Mouse (Mus musculus): ENCODE data around the gene Aspscr1. TPM values are rescaled to one million over a fixed set of nuclear protein-coding genes. Genes with fewer than 3 reads are reported as not detected.

Gene Aspscr1
- total RNA-seq, 4 experiments from 2014 or later, result 57.0 to 64.7 (median 61.2) TPM

DNA sequence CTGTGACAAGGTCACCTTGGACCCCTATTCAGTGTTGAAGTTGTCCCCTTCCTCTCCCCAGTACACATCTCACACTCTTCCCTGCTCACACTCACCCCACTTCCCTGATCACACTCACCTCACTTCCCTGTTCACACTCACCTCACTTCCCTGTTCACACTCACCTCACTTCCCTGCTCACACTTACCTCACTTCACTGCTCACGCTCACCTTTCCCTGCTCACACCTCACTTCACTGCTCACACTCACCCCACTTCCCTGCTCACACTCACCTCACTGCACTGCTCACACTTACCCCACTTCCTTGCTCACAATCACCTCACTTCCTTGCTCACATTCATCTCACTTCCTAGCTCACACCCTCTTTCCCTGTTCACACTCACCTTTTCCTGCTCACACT is 58.6 kb downstream of the Aspscr1 start:
- no peak for DNase-seq (ENCODE audit: low spot score in 2 of 2)

DNA sequence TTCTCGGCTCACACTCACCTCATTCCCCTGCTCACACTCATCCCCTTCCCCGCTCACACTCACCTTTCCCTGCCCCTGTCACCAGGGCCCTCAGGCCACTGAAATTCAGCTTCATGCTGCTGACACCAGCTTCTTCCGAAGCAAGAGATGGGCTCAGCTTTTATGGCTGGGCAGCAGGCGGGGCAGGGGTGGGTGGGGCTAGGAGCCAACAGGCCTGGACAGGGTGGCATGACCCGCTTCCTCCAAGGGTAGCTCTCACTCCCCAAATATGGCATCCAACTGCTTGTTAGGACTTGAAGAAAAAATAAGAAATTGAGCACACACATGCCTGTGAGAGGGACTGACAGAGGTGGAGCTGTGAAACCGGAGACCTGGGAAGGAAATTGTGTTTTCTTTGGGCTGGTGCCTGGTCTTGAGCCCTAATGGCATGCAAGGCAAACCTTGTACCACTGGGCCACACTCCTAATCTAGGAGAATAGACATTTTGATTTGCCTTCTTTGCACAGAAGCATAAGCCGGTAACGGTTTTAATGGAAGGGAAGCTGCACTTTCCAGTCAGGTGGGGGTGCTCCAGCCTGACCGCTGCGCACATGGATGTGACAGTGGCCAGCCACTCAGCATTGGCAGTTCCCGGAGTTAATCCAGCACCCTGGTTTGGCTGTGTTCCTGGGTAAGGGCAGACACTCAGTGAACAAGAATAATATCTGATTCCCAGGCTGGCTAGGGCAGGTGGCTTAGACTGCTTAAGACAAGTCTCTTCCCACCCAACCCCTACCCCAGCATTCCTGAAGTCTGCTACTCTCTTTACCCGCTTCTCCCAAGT is 59.3 kb downstream of the Aspscr1 start, which contains the start of gene Cbr2:
TSS of gene Cbr2 (minus strand) at position 257 of the 823 bp plus-strand sequence.
- DNase-seq (ENCODE audit: low spot score in 2 of 2), result no peak

DNA sequence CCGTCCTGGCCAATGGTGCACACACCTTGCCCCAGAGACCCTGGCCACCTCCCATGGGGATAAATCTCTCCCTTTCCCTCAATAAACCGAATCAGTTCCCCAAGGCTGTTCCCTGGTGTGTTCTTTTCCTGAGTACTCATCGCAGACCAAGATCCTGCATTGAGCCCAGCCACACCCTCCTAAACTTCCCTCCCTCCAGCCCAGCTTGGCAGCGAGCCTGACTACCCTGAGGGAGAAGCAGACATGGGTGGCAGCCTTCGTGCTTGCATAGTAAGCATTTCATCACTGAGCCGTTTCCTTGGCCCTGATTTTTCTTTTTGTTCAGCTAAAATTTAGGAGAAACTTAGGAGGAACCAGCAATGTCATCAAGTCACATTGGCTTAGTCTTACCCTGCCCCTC is 60.7 kb downstream of the Aspscr1 start:
- no peak for DNase-seq (ENCODE audit: low spot score in 2 of 2)

GRCm38 (mm10) chr11:120736424-120736823 is 63.7 kb downstream of the Aspscr1 start:
- DNase-seq (ENCODE audit: low spot score in 2 of 2), result no peak

GRCm38 (mm10) chr11:120740981-120741380 is 68.2 kb downstream of the Aspscr1 start:
- DNase-seq (ENCODE audit: low spot score in 2 of 2), result no peak

- no peak for DNase-seq (ENCODE audit: low spot score in 2 of 2)
Observed at GRCm38 (mm10) chr11:120744121-120744701, 71.4 kb downstream of the Aspscr1 start.

DNA sequence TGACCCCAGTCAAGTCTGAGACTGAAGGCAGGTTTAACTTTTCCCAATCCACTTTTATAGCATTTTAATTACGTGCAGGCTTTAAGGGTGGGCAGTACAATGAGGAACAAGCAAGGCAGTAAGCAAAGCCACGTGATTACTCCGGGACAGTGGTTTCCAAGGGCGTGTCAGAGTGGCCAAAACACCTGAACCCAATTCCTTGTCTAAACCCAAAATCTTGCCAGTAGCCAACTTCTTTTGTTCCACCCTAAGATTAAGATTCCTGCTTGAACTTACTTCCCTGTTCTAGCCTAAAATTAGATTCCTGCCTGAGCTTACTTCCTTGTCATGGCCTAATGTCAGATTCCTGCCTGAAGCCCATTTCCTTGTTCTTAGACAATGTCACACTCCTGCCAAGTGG is 75.2 kb downstream of the Aspscr1 start:
- DNase-seq (ENCODE audit: low spot score in 2 of 2), result no peak

DNA sequence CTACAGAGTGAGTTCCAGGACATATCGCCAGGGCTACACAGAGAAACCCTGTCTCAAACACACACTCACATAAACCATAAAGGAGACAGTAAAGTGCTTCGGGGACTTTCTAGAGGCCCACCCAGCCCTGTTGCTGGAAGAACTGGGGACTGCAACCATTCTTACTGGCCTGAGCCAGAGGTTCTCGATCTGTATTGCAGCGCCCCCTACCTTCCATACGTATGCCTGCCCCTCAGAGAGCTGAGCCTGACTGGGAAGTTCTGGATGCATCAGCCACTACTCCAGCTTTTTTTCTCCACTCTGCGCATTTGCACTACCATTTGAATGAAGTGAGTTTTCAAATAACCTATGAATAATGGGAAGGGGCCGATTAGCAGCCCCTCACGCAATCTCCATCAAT is 76.7 kb downstream of the Aspscr1 start:
- DNase-seq (ENCODE audit: low spot score in 2 of 2), result no peak

DNA sequence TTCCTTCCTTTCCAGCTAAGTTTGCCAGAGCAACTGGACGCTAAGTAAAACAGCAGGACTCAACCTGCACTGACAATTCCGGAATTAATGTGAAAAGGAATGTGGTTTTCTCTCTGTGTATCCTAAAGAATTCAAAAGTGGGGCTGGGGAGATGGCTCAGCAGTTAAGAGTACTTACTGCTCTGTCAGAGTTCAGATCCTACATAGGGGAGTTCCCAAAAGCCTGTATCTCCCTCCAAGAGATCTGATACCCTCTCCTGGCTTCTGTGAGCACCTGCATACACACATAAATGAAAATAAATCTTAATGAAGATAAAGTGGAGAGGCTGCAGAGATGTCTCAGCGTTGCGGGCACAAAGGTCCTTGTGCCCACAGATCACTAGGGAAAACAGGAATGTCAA is 78.8 kb downstream of the Aspscr1 start:
- DNase-seq (ENCODE audit: low spot score in 2 of 2), result no peak

Small RNA genes lying within 50 kb of the gene (microRNA-seq; reads per million reads assigned to microRNA genes)
- gene Mir6936, result 0.63 to 2.4 reads per million in 2 experiments

Other genes starting within 250 kb of the Aspscr1 start
- gene Nploc4, start 235.3 kb upstream of the Aspscr1 start, total RNA-seq (2022), result 10 to 100 TPM; 64.8 to 69.9 (median 68.4) TPM
- gene Tspan10, start 230.3 kb upstream of the Aspscr1 start, total RNA-seq (2022), result 1 to 10 TPM in 2 of 4 experiments, not detected in 2; 2.0 to 2.4 TPM
- under 1 TPM; 0.30 to 0.96 (median 0.41) TPM for gene Pde6g, start 219.5 kb upstream of the Aspscr1 start, total RNA-seq (2022)
- 10 to 100 TPM; 13.6 to 20.6 (median 17.4) TPM for gene Oxld1, start 214.9 kb upstream of the Aspscr1 start, total RNA-seq (2022)
- gene Ccdc137, start 214.9 kb upstream of the Aspscr1 start, total RNA-seq (2022), result 10 to 100 TPM; 16.8 to 25.8 (median 22.1) TPM
- gene Arl16, start 205.4 kb upstream of the Aspscr1 start, total RNA-seq (2022), result 10 to 100 TPM; 52.6 to 63.3 (median 56.8) TPM
- gene Mrpl12, start 188.4 kb upstream of the Aspscr1 start, total RNA-seq (2022), result 10 to 100 TPM; 63.2 to 67.7 (median 64.4) TPM
- 10 to 100 TPM; 21.2 to 25.8 (median 24.0) TPM for gene Slc25a10, start 181.1 kb upstream of the Aspscr1 start, total RNA-seq (2022)
- under 1 TPM in 1 of 4 experiments, not detected in 3; 0.17 TPM for gene Gcgr, start 142.3 kb upstream of the Aspscr1 start, total RNA-seq (2022)
- gene Mcrip1, start 123.2 kb upstream of the Aspscr1 start, total RNA-seq (2022), result 10 to 100 TPM; 71.6 to 75.9 (median 74.1) TPM
- gene Ppp1r27, start 121.8 kb upstream of the Aspscr1 start, total RNA-seq (2022), result not detected
- 100 to 1,000 TPM; 110 to 142 (median 130) TPM for gene P4hb, start 99.7 kb upstream of the Aspscr1 start, total RNA-seq (2022)
- 100 to 1,000 TPM; 307 to 323 (median 320) TPM for gene Arhgdia, start 91.3 kb upstream of the Aspscr1 start, total RNA-seq (2022)
- gene Alyref, start 74.6 kb upstream of the Aspscr1 start, total RNA-seq (2022), result 10 to 100 TPM; 47.7 to 64.6 (median 51.9) TPM
- 100 to 1,000 TPM in 2 of 4 experiments, 10 to 100 TPM in 2; 98.1 to 101 (median 99.4) TPM for gene Anapc11, start 74.6 kb upstream of the Aspscr1 start, total RNA-seq (2022)
- 1 to 10 TPM in 2 of 4 experiments, not detected in 2; 1.1 to 1.8 TPM for gene Npb, start 64.5 kb upstream of the Aspscr1 start, total RNA-seq (2022)
- gene Pcyt2, start 55.0 kb upstream of the Aspscr1 start, total RNA-seq (2022), result 100 to 1,000 TPM; 109 to 140 (median 124) TPM
- 10 to 100 TPM; 30.5 to 45.3 (median 34.7) TPM for gene Sirt7, start 47.7 kb upstream of the Aspscr1 start, total RNA-seq (2022)
- gene Mafg, start 39.4 kb upstream of the Aspscr1 start, total RNA-seq (2022), result 10 to 100 TPM; 66.8 to 77.2 (median 73.1) TPM
- 1 to 10 TPM; 1.5 to 2.3 (median 1.8) TPM for gene Pycr1, start 29.2 kb upstream of the Aspscr1 start, total RNA-seq (2022)
- gene Myadml2, start 24.8 kb upstream of the Aspscr1 start, total RNA-seq (2022), result 10 to 100 TPM in 3 of 4 experiments, 1 to 10 TPM in 1; 9.3 to 12.0 (median 10.7) TPM
- 1 to 10 TPM; 2.1 to 7.1 (median 4.0) TPM for gene Notum, start 11.8 kb upstream of the Aspscr1 start, total RNA-seq (2022)
- gene Cenpx, start 40.8 kb downstream of the Aspscr1 start, total RNA-seq (2022), result 10 to 100 TPM; 19.2 to 23.3 (median 22.2) TPM
- gene Lrrc45, start 41.0 kb downstream of the Aspscr1 start, total RNA-seq (2022), result 10 to 100 TPM; 39.8 to 56.7 (median 51.2) TPM
- gene Rac3, start 48.5 kb downstream of the Aspscr1 start, total RNA-seq (2022), result 10 to 100 TPM; 39.2 to 40.0 (median 39.6) TPM
- 10 to 100 TPM in 2 of 4 experiments, 1 to 10 TPM in 2; 7.9 to 12.9 (median 9.4) TPM for gene Dcxr, start 54.3 kb downstream of the Aspscr1 start, total RNA-seq (2022)
- 1 to 10 TPM in 3 of 4 experiments, under 1 TPM in 1; 0.99 to 2.7 (median 1.9) TPM for gene Cbr2, start 59.1 kb downstream of the Aspscr1 start, total RNA-seq (2022)
- gene Hmga1b, start 89.8 kb downstream of the Aspscr1 start, total RNA-seq (2022), result 10 to 100 TPM; 23.0 to 43.0 (median 30.6) TPM
- gene Rfng, start 111.2 kb downstream of the Aspscr1 start, total RNA-seq (2022), result 10 to 100 TPM; 49.0 to 56.6 (median 52.3) TPM
- gene Gps1, start 111.3 kb downstream of the Aspscr1 start, total RNA-seq (2022), result 100 to 1,000 TPM; 142 to 151 (median 146) TPM
- 10 to 100 TPM; 41.4 to 47.9 (median 46.1) TPM for gene Dus1l, start 123.4 kb downstream of the Aspscr1 start, total RNA-seq (2022)
- gene Fasn, start 151.6 kb downstream of the Aspscr1 start, total RNA-seq (2022), result 100 to 1,000 TPM; 176 to 199 (median 193) TPM

Data from left cerebral cortex, adult 8-10 months (tissue).